Mouse (Mus musculus) limb, embryonic 11.5 days (tissue): ENCODE data around the gene Mgat4a. TPM values are rescaled to one million over a fixed set of nuclear protein-coding genes. Genes with fewer than 3 reads are reported as not detected.

Experiments used
- ATAC-seq: fragments of 200-750 bp; cut with Nextera tagmentation; 2 replicates; pipeline ENCODE4 v1.8.0; 2017; ENCODE audit warnings: low read depth; ENCODE audit not compliant: insufficient number of reproducible peaks, low FRiP score, low TSS enrichment
- DNase-seq: peaks from one replicate; pipeline ENCODE4 v3.0.0-alpha.2; 2015; ENCODE audit warnings: low spot score
- H3K27ac ChIP-seq: fragments of 300-500 bp; sonication (generic); replicated peaks from 2 replicates; pipeline ENCODE4 v1.5.1; 2014; ENCODE audit warnings: low read depth, mild to moderate bottlenecking, low read length
- H3K27me3 ChIP-seq: fragments of 300-500 bp; sonication (generic); 2 replicates; pipeline ENCODE4 v1.6.1; 2014; ENCODE audit warnings: mild to moderate bottlenecking, low read length, mixed read lengths; ENCODE audit not compliant: control insufficient read depth, insufficient read depth
- H3K36me3 ChIP-seq: fragments of 300-500 bp; sonication (generic); 2 replicates; pipeline ENCODE4 v1.6.1; 2014; ENCODE audit warnings: mild to moderate bottlenecking, low read length, moderate library complexity, mixed read lengths; ENCODE audit not compliant: control insufficient read depth, insufficient read depth
- H3K4me1 ChIP-seq: fragments of 300-500 bp; sonication (generic); 2 replicates; pipeline ENCODE4 v1.6.1; 2014; ENCODE audit warnings: low read length, mixed read lengths; ENCODE audit not compliant: control insufficient read depth, insufficient read depth
- H3K4me2 ChIP-seq: fragments of 300-500 bp; sonication (generic); 2 replicates; pipeline ENCODE4 v1.6.1; 2014; ENCODE audit warnings: low read depth, mild to moderate bottlenecking, moderate library complexity; ENCODE audit not compliant: severe bottlenecking
- H3K4me3 ChIP-seq: fragments of 300-500 bp; sonication (generic); 2 replicates; pipeline ENCODE4 v1.5.1; 2014; ENCODE audit warnings: low read depth, low read length
- H3K9ac ChIP-seq: fragments of 300-500 bp; sonication (generic); 2 replicates; pipeline ENCODE4 v1.6.1; 2014; ENCODE audit warnings: mild to moderate bottlenecking, low read length
- H3K9me3 ChIP-seq: fragments of 300-500 bp; sonication (generic); 2 replicates; pipeline ENCODE4 v1.6.1; 2016; ENCODE audit warnings: low read length; ENCODE audit not compliant: control insufficient read depth
- WGBS: fragments of 180-500 bp; shearing (Covaris S2); extraction: QIAGEN DNeasy Blood & Tissue Kit; methylation state at CpG from one replicate; pipeline ENCODE4 v1.1.7; 2014; 5-methylcytosine and 5-hydroxymethylcytosine counted together
- polyA plus RNA-seq: library from polyadenylated mRNA; unstranded; fragments of >200 nt; fragmentation: Nextera tagmentation; extraction: Ambion mirVana; gene quantifications from 2 replicates; pipeline ENCODE4 v1.2.1, GENCODE M21; 2014

The Mgat4a gene
- polyA plus RNA-seq, result 6.3 and 7.0 TPM in 2 replicates

GRCm38 (mm10) chr1:37540810-37541658, at the start of gene Mgat4a:
TSS of gene Mgat4a (minus strand) at chr1:37541016.
- peak; percentile 98 for ATAC-seq
- Histone ChIP-seq H3K27ac (no peak within 1 kb of the TSS), H3K9ac (peak within 1 kb of the TSS; percentile 59), H3K9me3 (no peaks in the 10 kb centered on the region), H3K4me1 (no peaks in the 10 kb centered on the region), H3K36me3 (no peaks in the 10 kb centered on the region), H3K4me3 (peak within 1 kb of the TSS; percentile 75), H3K4me2 (peak within 1 kb of the TSS; percentile 94), H3K27me3 (0 out of 2 replicates have a peak, but pooled peaks cover 3% of the 10 kb centered on the region)
- 2% methylated on average over 49 of the region's 72 CpGs for WGBS
- DNase-seq, result peak; percentile 92

- Histone ChIP-seq H3K27me3 (no peaks in the 10 kb centered on the region), H3K4me3 (no peak overlapping the region), H3K4me2 (no peak overlapping the region), H3K9me3 (no peaks in the 10 kb centered on the region), H3K27ac (no peak overlapping the region), H3K36me3 (no peaks in the 10 kb centered on the region), H3K4me1 (no peaks in the 10 kb centered on the region), H3K9ac (no peak overlapping the region)
- DNase-seq (no peak), ATAC-seq (no peak)
- WGBS, result 86% methylated on average over 13 of the region's 13 CpGs
Observed at GRCm38 (mm10) chr1:37585809-37586480, 45.1 kb upstream of the Mgat4a start.

GRCm38 (mm10) chr1:37583795-37584464, 43.1 kb upstream of the Mgat4a start:
- no peak overlapping the region for H3K27ac ChIP-seq
- 67% methylated on average over 9 of the region's 9 CpGs for WGBS
- DNase-seq (no peak), ATAC-seq (no peak)
- no peaks in the 10 kb centered on the region for H3K27me3 ChIP-seq
- no peaks in the 10 kb centered on the region for H3K4me1 ChIP-seq
- no peak overlapping the region for H3K4me3 ChIP-seq
- H3K9ac ChIP-seq, result no peak overlapping the region
- H3K4me2 ChIP-seq, result no peak overlapping the region
- no peaks in the 10 kb centered on the region for H3K9me3 ChIP-seq
- H3K36me3 ChIP-seq, result no peaks in the 10 kb centered on the region

- H3K27ac ChIP-seq, result no peak overlapping the region
- WGBS, result 90% methylated on average over 8 of the region's 8 CpGs
- no peaks in the 10 kb centered on the region for H3K9me3 ChIP-seq
- DNase-seq (no peak), ATAC-seq (no peak)
- H3K4me3 ChIP-seq, result no peak overlapping the region
- H3K4me1 ChIP-seq, result no peaks in the 10 kb centered on the region
- no peak overlapping the region for H3K4me2 ChIP-seq
- H3K27me3 ChIP-seq, result no peaks in the 10 kb centered on the region
- H3K36me3 ChIP-seq, result no peaks in the 10 kb centered on the region
- no peak overlapping the region for H3K9ac ChIP-seq
Observed at GRCm38 (mm10) chr1:37583167-37583566, 42.4 kb upstream of the Mgat4a start.

- H3K4me3 ChIP-seq, result no peak overlapping the region
- ATAC-seq, result no peak
- H3K9ac ChIP-seq, result no peak overlapping the region
- DNase-seq, result no peak
- H3K4me2 ChIP-seq, result no peak overlapping the region
- no peaks in the 10 kb centered on the region for H3K4me1 ChIP-seq
- 93% methylated on average over 13 of the region's 13 CpGs for WGBS
- H3K27ac ChIP-seq, result no peak overlapping the region
- no peaks in the 10 kb centered on the region for H3K36me3 ChIP-seq
- H3K9me3 ChIP-seq, result no peaks in the 10 kb centered on the region
- no peaks in the 10 kb centered on the region for H3K27me3 ChIP-seq
Observed at GRCm38 (mm10) chr1:37579686-37580085, 38.9 kb upstream of the Mgat4a start.

- no peak overlapping the region for H3K9ac ChIP-seq
- no peaks in the 10 kb centered on the region for H3K9me3 ChIP-seq
- no peaks in the 10 kb centered on the region for H3K4me1 ChIP-seq
- H3K4me2 ChIP-seq, result no peak overlapping the region
- H3K27me3 ChIP-seq, result no peaks in the 10 kb centered on the region
- WGBS, result 86% methylated on average over 10 of the region's 10 CpGs
- ATAC-seq (no peak), DNase-seq (no peak)
- H3K27ac ChIP-seq, result no peak overlapping the region
- no peak overlapping the region for H3K4me3 ChIP-seq
- no peaks in the 10 kb centered on the region for H3K36me3 ChIP-seq
Observed at GRCm38 (mm10) chr1:37572528-37573272, 31.9 kb upstream of the Mgat4a start.

GRCm38 (mm10) chr1:37568379-37568778, 27.6 kb upstream of the Mgat4a start:
- Histone ChIP-seq H3K27ac (no peak overlapping the region), H3K4me1 (no peaks in the 10 kb centered on the region), H3K27me3 (no peaks in the 10 kb centered on the region), H3K36me3 (no peaks in the 10 kb centered on the region), H3K9me3 (no peaks in the 10 kb centered on the region), H3K9ac (no peak overlapping the region), H3K4me3 (no peak overlapping the region), H3K4me2 (no peak overlapping the region)
- ATAC-seq (no peak), DNase-seq (no peak)
- 93% methylated on average over 1 of the region's 1 CpGs for WGBS

GRCm38 (mm10) chr1:37566754-37567153, 25.9 kb upstream of the Mgat4a start:
- Histone ChIP-seq H3K9me3 (no peaks in the 10 kb centered on the region), H3K27me3 (no peaks in the 10 kb centered on the region), H3K36me3 (no peaks in the 10 kb centered on the region), H3K4me2 (no peak overlapping the region), H3K4me3 (no peak overlapping the region), H3K9ac (no peak overlapping the region), H3K27ac (no peak overlapping the region), H3K4me1 (no peaks in the 10 kb centered on the region)
- DNase-seq (no peak), ATAC-seq (no peak)
- WGBS, result 84% methylated on average over 4 of the region's 4 CpGs
